Mouse (Mus musculus) right cerebral cortex, adult 18-20 months (tissue): ENCODE measurements around the gene Daam2.

Experiments used
- DNase-seq: peaks from one replicate; pipeline ENCODE4 v3.0.0; 2022; ENCODE audit warnings: mixed read lengths

Gene Daam2

GRCm38 (mm10) chr17:49429471-49430129 is 134.5 kb downstream of the Daam2 start:
- DNase-seq, result no peak

- DNase-seq, result no peak
These were observed 135.3 kb downstream of the Daam2 start for GRCm38 (mm10) chr17:49428751-49429415.

- peak; percentile 96 for DNase-seq
These were observed 135.9 kb downstream of the Daam2 start, which contains the start of gene Mocs1 for GRCm38 (mm10) chr17:49428239-49428688. TSS of gene Mocs1 (plus strand) at chr17:49428362.

- DNase-seq, result no peak
These were observed 136.4 kb downstream of the Daam2 start for GRCm38 (mm10) chr17:49427631-49428238.

- DNase-seq, result no peak
These were observed 140.3 kb downstream of the Daam2 start for GRCm38 (mm10) chr17:49423872-49424271.

GRCm38 (mm10) chr17:49423067-49423325 is 141.1 kb downstream of the Daam2 start:
- no peak for DNase-seq

- peak; percentile 20 for DNase-seq
These were observed 141.7 kb downstream of the Daam2 start for GRCm38 (mm10) chr17:49422286-49423066.

- DNase-seq, result no peak
These were observed 144.3 kb downstream of the Daam2 start for GRCm38 (mm10) chr17:49419813-49420212.

GRCm38 (mm10) chr17:49416228-49416627 is 147.9 kb downstream of the Daam2 start:
- DNase-seq, result no peak

GRCm38 (mm10) chr17:49413554-49413953 is 150.6 kb downstream of the Daam2 start:
- DNase-seq, result no peak

GRCm38 (mm10) chr17:49412974-49413373 is 151.2 kb downstream of the Daam2 start:
- DNase-seq, result no peak
